Mouse (Mus musculus) liver, postnatal 0 days (tissue): ENCODE measurements at regions not wholly inside any gene's neighbourhood (a gene's known extent, or its start where the extent isn't known, plus 50 kb on each side); places are given as distances from the start of the nearest gene placed in this dataset.

Experiments used
- ATAC-seq: fragments of 200-750 bp; cut with Nextera tagmentation; 2 replicates; pipeline ENCODE4 v1.8.0; 2017; ENCODE audit warnings: mild to moderate bottlenecking, moderate library complexity
- DNase-seq: peaks from one replicate; pipeline ENCODE4 v3.0.0-alpha.2; 2016
- H3K27ac ChIP-seq: fragments of 300-500 bp; sonication (generic); 2 replicates; pipeline ENCODE4 v1.5.1; 2014; ENCODE audit warnings: antibody characterized with exemption, moderate library complexity, mild to moderate bottlenecking, low read depth
- H3K27me3 ChIP-seq: fragments of 300-500 bp; sonication (generic); 2 replicates; pipeline ENCODE4 v1.6.1; 2014; ENCODE audit warnings: low read length, control low read depth, mixed read lengths; ENCODE audit not compliant: insufficient read depth
- H3K36me3 ChIP-seq: fragments of 300-500 bp; sonication (generic); replicated peaks from 2 replicates; pipeline ENCODE4 v1.6.1; 2014; ENCODE audit warnings: mild to moderate bottlenecking, control low read depth, low read length, moderate library complexity, mixed read lengths; ENCODE audit not compliant: insufficient read depth
- H3K4me1 ChIP-seq: fragments of 300-500 bp; sonication (generic); 2 replicates; pipeline ENCODE4 v1.6.1; 2014; ENCODE audit warnings: antibody characterized with exemption, mild to moderate bottlenecking, control low read depth; ENCODE audit not compliant: insufficient read depth
- H3K4me2 ChIP-seq: fragments of 300-500 bp; sonication (generic); 2 replicates; pipeline ENCODE4 v1.6.1; 2014; ENCODE audit warnings: low read depth, mild to moderate bottlenecking, low read length, moderate library complexity, mixed read lengths
- H3K4me3 ChIP-seq: fragments of 300-500 bp; sonication (generic); 2 replicates; pipeline ENCODE4 v1.5.1; 2014; ENCODE audit warnings: low read depth, low read length
- H3K9ac ChIP-seq: fragments of 300-500 bp; sonication (generic); replicated peaks from 2 replicates; pipeline ENCODE4 v1.6.1; 2014; ENCODE audit warnings: mild to moderate bottlenecking, moderate library complexity
- H3K9me3 ChIP-seq: fragments of 300-500 bp; sonication (generic); 2 replicates; pipeline ENCODE4 v1.6.1; 2016; ENCODE audit warnings: mild to moderate bottlenecking, control low read depth, low read length, mixed read lengths
- CTCF ChIP-seq: sonication (generic); IDR thresholded peaks from 2 replicates; pipeline ENCODE4 v1.5.1; 2016; ENCODE audit warnings: antibody characterized with exemption, low read depth
- EP300 ChIP-seq: IDR thresholded peaks from 2 replicates; pipeline ENCODE4 v1.6.1; 2016; ENCODE audit warnings: antibody characterized with exemption, low read depth, mild to moderate bottlenecking
- WGBS: fragments of 180-500 bp; shearing (Covaris S2); extraction: QIAGEN DNeasy Blood & Tissue Kit; methylation state at CpG from one replicate; pipeline ENCODE4 v1.1.7; 2014; ENCODE audit not compliant: insufficient replicate concordance; 5-methylcytosine and 5-hydroxymethylcytosine counted together

DNA sequence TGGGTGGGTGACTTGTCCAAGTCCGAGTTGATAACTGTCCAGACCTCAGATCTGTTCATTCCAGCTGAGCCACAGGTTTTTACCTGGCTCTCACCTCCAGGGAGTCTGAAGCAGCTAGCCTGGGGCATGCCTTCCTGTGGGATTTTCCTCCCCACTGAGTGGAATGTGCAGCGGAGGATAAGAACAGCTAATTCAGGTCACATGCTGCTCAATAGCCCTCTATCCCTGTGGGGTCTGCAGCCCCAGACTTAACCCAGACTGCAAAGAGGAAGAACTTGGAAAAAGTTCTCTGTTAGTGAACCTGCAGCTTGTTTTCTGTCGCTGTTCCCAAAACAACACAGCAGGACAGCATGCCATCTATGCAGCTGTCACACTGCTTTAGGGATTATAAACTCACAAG, 59.0 kb upstream of the Bod1 start:
- peaks cover 9% of the 10 kb centered on the region for H3K4me1 ChIP-seq
- TF ChIP-seq EP300 (no peak), CTCF (no peak)
- H3K4me2 ChIP-seq, result no peak overlapping the region
- no peaks in the 10 kb centered on the region for H3K9me3 ChIP-seq
- no peak overlapping the region for H3K9ac ChIP-seq
- H3K4me3 ChIP-seq, result no peak overlapping the region
- ATAC-seq, result no peak
- no peak overlapping the region for H3K27ac ChIP-seq
- WGBS, result 68% methylated on average over 3 of the region's 3 CpGs
- H3K36me3 ChIP-seq, result no peaks in the 10 kb centered on the region
- H3K27me3 ChIP-seq, result no peaks in the 10 kb centered on the region
- no peak for DNase-seq

DNA sequence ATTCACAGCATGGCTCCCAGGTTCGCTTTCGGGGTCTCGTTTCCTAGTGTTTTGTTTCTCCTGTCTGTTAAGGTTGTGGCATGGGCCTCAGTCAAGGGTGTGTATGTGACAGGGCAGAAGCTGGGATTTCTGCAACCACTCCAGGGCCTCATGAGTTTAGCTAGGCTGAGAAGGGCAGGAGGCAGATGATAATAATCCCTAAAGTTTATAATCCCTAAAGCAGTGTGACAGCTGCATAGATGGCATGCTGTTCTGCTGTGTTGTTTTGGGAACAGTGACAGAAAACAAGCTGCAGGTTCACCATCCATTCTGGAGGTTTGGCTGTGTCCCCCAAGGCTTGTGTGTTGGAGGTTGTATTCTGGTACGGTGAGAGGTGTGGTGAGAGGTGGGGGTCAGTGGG, 59.8 kb upstream of the Bod1 start:
- WGBS, result 85% methylated on average over 4 of the region's 4 CpGs
- no peak overlapping the region for H3K4me2 ChIP-seq

GRCm38 (mm10) chr11:31732342-31732741, 60.7 kb upstream of the Bod1 start:
- Histone ChIP-seq H3K4me1 (peaks cover 9% of the 10 kb centered on the region; the same call in 1 of the 2 replicates), H3K4me3 (no peak overlapping the region), H3K9ac (no peak overlapping the region), H3K27me3 (no peaks in the 10 kb centered on the region), H3K9me3 (no peaks in the 10 kb centered on the region), H3K27ac (no peak overlapping the region), H3K4me2 (peak overlapping the region; percentile 26; the same call in 1 of the 2 replicates), H3K36me3 (no peaks in the 10 kb centered on the region)
- DNase-seq (no peak), ATAC-seq (peak; percentile 36)
- TF ChIP-seq EP300 (no peak), CTCF (no peak)
- 23% methylated on average over 3 of the region's 3 CpGs for WGBS

More for the DNA sequence above, 59.8 kb upstream of the Bod1 start:
- no peak for ATAC-seq
- Histone ChIP-seq H3K4me1 (peaks cover 9% of the 10 kb centered on the region; the same call in 1 of the 2 replicates), H3K36me3 (no peaks in the 10 kb centered on the region), H3K9ac (no peak overlapping the region), H3K4me3 (no peak overlapping the region), H3K9me3 (no peaks in the 10 kb centered on the region), H3K27ac (no peak overlapping the region), H3K27me3 (no peaks in the 10 kb centered on the region)
- no peak for DNase-seq
- TF ChIP-seq EP300, result no peak
- TF ChIP-seq CTCF, result no peak

DNA sequence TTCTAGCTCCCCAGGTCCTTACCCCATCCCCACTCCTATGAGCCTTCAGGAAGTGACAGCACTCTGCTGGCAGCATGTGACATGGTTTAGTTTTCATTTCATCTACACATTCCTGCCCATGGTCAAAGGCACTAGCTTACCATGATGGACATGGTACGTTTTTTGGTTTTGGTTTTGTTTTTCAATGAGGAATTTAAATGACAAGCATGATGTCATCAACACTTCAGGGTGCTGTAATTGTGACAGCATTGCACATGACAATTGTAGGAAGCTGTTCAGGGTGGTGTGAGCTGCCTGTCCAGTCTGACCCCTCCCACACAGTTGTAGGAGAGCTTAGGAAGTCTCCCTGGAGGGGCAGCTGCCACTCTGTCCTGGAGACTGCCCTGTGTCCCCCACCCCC, 61.3 kb upstream of the Bod1 start:
- ATAC-seq, result peak; percentile 28
- no peak for DNase-seq
- H3K4me3 ChIP-seq, result no peak overlapping the region
- H3K9ac ChIP-seq, result no peak overlapping the region
- 27% methylated on average over 1 of the region's 1 CpGs for WGBS
- H3K9me3 ChIP-seq, result no peaks in the 10 kb centered on the region
- TF ChIP-seq EP300, result no peak
- no peak for TF ChIP-seq CTCF
- H3K36me3 ChIP-seq, result no peaks in the 10 kb centered on the region
- H3K4me1 ChIP-seq, result peaks cover 9% of the 10 kb centered on the region; the same call in 1 of the 2 replicates
- no peak overlapping the region for H3K27ac ChIP-seq
- H3K4me2 ChIP-seq, result peak overlapping the region; percentile 26; the same call in 1 of the 2 replicates
- H3K27me3 ChIP-seq, result no peaks in the 10 kb centered on the region

- H3K9ac ChIP-seq, result no peak overlapping the region
- H3K4me3 ChIP-seq, result no peak overlapping the region
- DNase-seq (no peak), ATAC-seq (no peak)
- no peak for TF ChIP-seq EP300
- no peak for TF ChIP-seq CTCF
- H3K4me2 ChIP-seq, result no peak overlapping the region
- WGBS, result 55% methylated on average over 4 of the region's 4 CpGs
- no peaks in the 10 kb centered on the region for H3K9me3 ChIP-seq
- no peak overlapping the region for H3K27ac ChIP-seq
- H3K27me3 ChIP-seq, result no peaks in the 10 kb centered on the region
- H3K4me1 ChIP-seq, result peaks cover 9% of the 10 kb centered on the region; the same call in 1 of the 2 replicates
- no peaks in the 10 kb centered on the region for H3K36me3 ChIP-seq
These were observed 62.4 kb upstream of the Bod1 start for GRCm38 (mm10) chr11:31734091-31734490.

DNA sequence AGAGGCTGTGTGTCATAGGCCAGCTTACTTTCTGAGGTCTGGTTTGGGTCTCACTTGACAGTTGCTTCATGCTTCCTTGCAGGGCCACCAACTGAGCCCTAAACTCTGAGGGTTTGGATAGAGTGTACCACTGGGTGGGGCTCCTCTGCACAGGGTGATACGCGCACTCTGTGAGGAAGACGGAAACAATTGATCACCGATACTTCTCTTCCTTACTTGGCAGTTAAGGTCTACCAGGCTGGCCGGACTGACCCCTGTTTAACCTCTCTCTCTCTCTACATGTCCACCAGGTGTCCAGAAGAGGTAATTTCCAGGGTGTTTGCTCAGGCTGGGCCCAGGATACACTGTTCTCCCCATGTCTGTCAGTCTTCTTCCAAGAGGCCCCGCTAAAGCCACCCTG, 63.6 kb upstream of the Bod1 start:
- no peak overlapping the region for H3K9ac ChIP-seq

DNA sequence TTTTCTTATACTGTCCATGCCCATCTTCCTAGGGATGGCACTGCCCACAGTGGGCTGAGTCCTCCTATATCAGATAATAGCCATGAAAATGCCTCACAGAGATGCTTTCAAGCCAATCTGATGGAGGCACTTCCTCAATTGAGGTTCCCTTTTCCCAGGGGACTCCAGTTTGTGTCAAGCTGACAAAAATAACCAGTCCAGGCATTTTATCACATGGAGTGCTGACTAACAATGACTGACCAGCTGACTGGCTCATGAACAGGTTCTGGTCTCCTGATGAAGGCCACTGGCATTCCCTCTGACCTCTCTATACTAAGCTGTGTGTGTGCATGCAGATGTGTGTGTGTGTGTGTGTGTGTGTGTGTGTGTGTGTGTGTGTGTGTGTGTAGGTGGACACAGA, 64.4 kb upstream of the Bod1 start:
- no peak overlapping the region for H3K27ac ChIP-seq
- H3K9ac ChIP-seq, result no peak overlapping the region
- no peaks in the 10 kb centered on the region for H3K27me3 ChIP-seq
- TF ChIP-seq EP300 (no peak), CTCF (no peak)
- peaks cover 9% of the 10 kb centered on the region; the same call in 1 of the 2 replicates for H3K4me1 ChIP-seq
- no peaks in the 10 kb centered on the region for H3K9me3 ChIP-seq
- ATAC-seq (peak; percentile 28; the same call in 1 of the 2 replicates), DNase-seq (no peak)
- H3K36me3 ChIP-seq, result no peaks in the 10 kb centered on the region
- no peak overlapping the region for H3K4me2 ChIP-seq
- H3K4me3 ChIP-seq, result no peak overlapping the region

More for the DNA sequence above, 63.6 kb upstream of the Bod1 start:
- Histone ChIP-seq H3K4me1 (peaks cover 9% of the 10 kb centered on the region; the same call in 1 of the 2 replicates), H3K4me3 (no peak overlapping the region), H3K36me3 (no peaks in the 10 kb centered on the region), H3K27ac (no peak overlapping the region), H3K9me3 (no peaks in the 10 kb centered on the region), H3K4me2 (no peak overlapping the region), H3K27me3 (no peaks in the 10 kb centered on the region)
- no peak for TF ChIP-seq EP300
- 0 out of 2 replicates have a peak, but pooled peaks have one; percentile 12 for TF ChIP-seq CTCF
- no peak for DNase-seq
- WGBS, result 77% methylated on average over 6 of the region's 6 CpGs
- ATAC-seq, result no peak
